Mouse (Mus musculus) ES-Bruce4 (cell line): ENCODE results near the gene H2-D1. TPM values are rescaled to one million over a fixed set of nuclear protein-coding genes. Genes with fewer than 3 reads are reported as not detected.
"Not testable (repeated sequence)": the region's sequence is repeated elsewhere in the genome, so short reads cannot be mapped to it uniquely, and the experiment has no call there.

Experiments
- H3K27ac ChIP-seq: 2 replicates; pipeline ENCODE4 v1.5.1; 2012; ENCODE audit warnings: low read length, inconsistent platforms; ENCODE audit not compliant: insufficient read depth
- H3K27me3 ChIP-seq: 2 replicates; pipeline ENCODE4 v1.6.1; 2012; ENCODE audit warnings: mild to moderate bottlenecking, low read length, inconsistent platforms; ENCODE audit not compliant: control insufficient read depth, poor library complexity, insufficient read depth, severe bottlenecking
- H3K36me3 ChIP-seq: 2 replicates; pipeline ENCODE4 v1.6.1; 2012; ENCODE audit warnings: inconsistent platforms, mild to moderate bottlenecking, low read length, moderate library complexity; ENCODE audit not compliant: control insufficient read depth, poor library complexity, insufficient read depth, severe bottlenecking
- H3K4me1 ChIP-seq: one replicate; pipeline ENCODE4 v1.8.1; 2011; ENCODE audit warnings: low read length; ENCODE audit not compliant: control insufficient read depth, insufficient read depth
- H3K4me3 ChIP-seq: 2 replicates; pipeline ENCODE4 v1.5.1; 2011; ENCODE audit warnings: low read depth, mild to moderate bottlenecking, low read length
- H3K9ac ChIP-seq: 2 replicates; pipeline ENCODE4 v1.6.1; 2012; ENCODE audit warnings: low read depth, mild to moderate bottlenecking, inconsistent platforms; ENCODE audit not compliant: poor library complexity, severe bottlenecking
- H3K9me3 ChIP-seq: replicated peaks from 2 replicates; pipeline ENCODE4 v1.6.1; 2012; ENCODE audit warnings: mild to moderate bottlenecking, low read length, inconsistent platforms; ENCODE audit not compliant: control insufficient read depth, poor library complexity, insufficient read depth, severe bottlenecking
- CTCF ChIP-seq: IDR thresholded peaks from one replicate; pipeline ENCODE4 v1.8.1; 2011; ENCODE audit warnings: low read depth, low read length
- EP300 ChIP-seq: IDR thresholded peaks from 2 replicates; pipeline ENCODE4 v1.6.1; 2011; ENCODE audit warnings: low read depth, low read length; ENCODE audit not compliant: insufficient read depth
- POLR2A ChIP-seq: IDR thresholded peaks from one replicate; pipeline ENCODE4 v1.8.1; 2011; ENCODE audit warnings: low read length; ENCODE audit not compliant: insufficient read depth
- polyA plus RNA-seq: library from polyadenylated mRNA; stranded (reverse); fragments of >200 nt; gene quantifications from 2 replicates; pipeline ENCODE4 v1.2.4, GENCODE M21; 2011; ENCODE audit warnings: low read depth; ENCODE audit not compliant: missing spikeins, insufficient read depth, insufficient read length

H2-D1 gene
- polyA plus RNA-seq, 1 experiment, result 23.1 TPM

- TF ChIP-seq EP300 (no peak), POLR2A (no peak), CTCF (no peak)
- H3K9me3 ChIP-seq, result no peaks in the 10 kb centered on the region
- H3K4me3 ChIP-seq, result no peak overlapping the region
- H3K4me1 ChIP-seq, result no peaks in the 10 kb centered on the region
- H3K27ac ChIP-seq, result no peak overlapping the region
- peaks cover 9% of the 10 kb centered on the region; the same call in 1 of the 2 replicates for H3K36me3 ChIP-seq
- no peak overlapping the region for H3K9ac ChIP-seq
- no peaks in the 10 kb centered on the region for H3K27me3 ChIP-seq
These were observed 29.9 kb upstream of the H2-D1 start for GRCm38 (mm10) chr17:35232659-35233058.

GRCm38 (mm10) chr17:35233114-35233980, 29.2 kb upstream of the H2-D1 start, which contains the start of gene Atp6v1g2:
TSS of gene Atp6v1g2 (plus strand) at chr17:35233660.
- no peaks in the 10 kb centered on the region for H3K4me1 ChIP-seq
- H3K36me3 ChIP-seq, result peaks cover 9% of the 10 kb centered on the region; the same call in 1 of the 2 replicates
- H3K9ac ChIP-seq, result peak within 1 kb of the TSS; percentile 64
- H3K4me3 ChIP-seq, result no peak within 1 kb of the TSS
- TF ChIP-seq POLR2A, result no peak
- no peak for TF ChIP-seq CTCF
- no peak for TF ChIP-seq EP300
- no peaks in the 10 kb centered on the region for H3K27me3 ChIP-seq
- H3K27ac ChIP-seq, result no peak within 1 kb of the TSS
- H3K9me3 ChIP-seq, result no peaks in the 10 kb centered on the region

DNA sequence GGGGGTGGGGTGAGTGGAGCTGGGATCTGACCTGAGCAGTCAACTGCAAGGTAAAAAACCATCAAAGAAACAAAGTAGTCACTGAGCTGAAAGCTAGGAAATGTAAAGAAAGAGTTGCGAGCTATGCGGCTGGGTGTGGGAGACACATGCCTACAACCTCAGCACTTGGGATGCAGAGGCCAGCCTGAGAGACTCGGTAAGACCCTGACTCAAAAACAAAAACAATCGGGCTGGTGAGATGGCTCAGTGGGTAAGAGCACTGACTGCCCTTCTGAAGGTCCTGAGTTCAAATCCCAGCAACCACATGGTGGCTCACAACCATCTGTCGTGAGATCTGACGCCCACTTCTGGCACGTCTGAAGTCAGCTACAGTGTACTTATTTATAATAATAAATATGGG, 28.4 kb upstream of the H2-D1 start:
- not testable (repeated sequence) for H3K4me1 ChIP-seq, H3K9me3 ChIP-seq, H3K27me3 ChIP-seq, H3K4me3 ChIP-seq, H3K27ac ChIP-seq, H3K36me3 ChIP-seq
- peak overlapping the region; percentile 64; the same call in 1 of the 2 replicates for H3K9ac ChIP-seq

- TF ChIP-seq CTCF (no peak), POLR2A (no peak), EP300 (no peak)
- Histone ChIP-seq H3K4me1 (no peaks in the 10 kb centered on the region), H3K9ac (peak overlapping the region; percentile 64)
These were observed 27.6 kb upstream of the H2-D1 start for GRCm38 (mm10) chr17:35234903-35235302.

GRCm38 (mm10) chr17:35235614-35236389, 26.7 kb upstream of the H2-D1 start, which contains the start of gene Nfkbil1:
TSS of gene Nfkbil1 (minus strand) at chr17:35235792.
- H3K27me3 ChIP-seq, result no peaks in the 10 kb centered on the region
- no peaks in the 10 kb centered on the region for H3K4me1 ChIP-seq
- TF ChIP-seq CTCF, result no peak
- TF ChIP-seq EP300, result 0 out of 2 replicates have a peak, but pooled peaks have one; percentile 53
- TF ChIP-seq POLR2A, result peak; percentile 54
- peak within 1 kb of the TSS; percentile 64 for H3K9ac ChIP-seq
- H3K9me3 ChIP-seq, result no peaks in the 10 kb centered on the region
- 0 out of 2 replicates have a peak, but pooled peaks cover 3% of the 10 kb centered on the region for H3K36me3 ChIP-seq
- peak within 1 kb of the TSS; percentile 84 for H3K4me3 ChIP-seq
- H3K27ac ChIP-seq, result peak within 1 kb of the TSS; percentile 70

More at GRCm38 (mm10) chr17:35234903-35235302, 27.6 kb upstream of the H2-D1 start:
- Histone ChIP-seq H3K9me3 (no peaks in the 10 kb centered on the region), H3K27ac (no peak overlapping the region), H3K36me3 (peaks cover 5% of the 10 kb centered on the region; the same call in 1 of the 2 replicates), H3K4me3 (peak overlapping the region; percentile 84), H3K27me3 (no peaks in the 10 kb centered on the region)
